Mouse (Mus musculus): ENCODE data around the gene Tas2r126. TPM values are rescaled to one million over a fixed set of nuclear protein-coding genes. Genes with fewer than 3 reads are reported as not detected.
"Not testable (repeated sequence)": the region's sequence is repeated elsewhere in the genome, so short reads cannot be mapped to it uniquely, and the experiment has no call there.

Gene Tas2r126
- total RNA-seq (2014; fragmentation: Nextera tagmentation) (not detected in 2 replicates), total RNA-seq (2017) (not detected in 2 replicates)

DNA sequence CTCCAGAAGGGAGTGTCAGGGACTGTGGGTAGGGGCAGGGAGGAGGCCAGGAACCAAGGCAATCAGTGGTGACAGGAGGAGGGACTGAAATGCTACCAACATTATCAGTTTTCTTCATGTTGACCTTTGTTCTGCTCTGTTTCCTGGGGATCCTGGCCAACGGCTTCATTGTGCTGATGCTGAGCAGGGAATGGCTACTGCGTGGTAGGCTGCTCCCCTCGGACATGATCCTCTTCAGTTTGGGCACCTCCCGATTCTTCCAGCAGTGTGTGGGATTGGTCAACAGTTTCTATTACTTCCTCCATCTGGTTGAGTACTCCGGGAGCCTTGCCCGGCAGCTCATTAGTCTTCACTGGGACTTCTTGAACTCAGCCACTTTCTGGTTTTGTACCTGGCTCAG is at the start of gene Tas2r126:
Gene Tas2r126, plus strand, starts transcription at position 90 of the 400 bp plus-strand sequence.
- peak; percentile 81 for ATAC-seq (replicated peaks; ENCODE audit: low FRiP score, low TSS enrichment, poor library complexity, severe bottlenecking)

DNA sequence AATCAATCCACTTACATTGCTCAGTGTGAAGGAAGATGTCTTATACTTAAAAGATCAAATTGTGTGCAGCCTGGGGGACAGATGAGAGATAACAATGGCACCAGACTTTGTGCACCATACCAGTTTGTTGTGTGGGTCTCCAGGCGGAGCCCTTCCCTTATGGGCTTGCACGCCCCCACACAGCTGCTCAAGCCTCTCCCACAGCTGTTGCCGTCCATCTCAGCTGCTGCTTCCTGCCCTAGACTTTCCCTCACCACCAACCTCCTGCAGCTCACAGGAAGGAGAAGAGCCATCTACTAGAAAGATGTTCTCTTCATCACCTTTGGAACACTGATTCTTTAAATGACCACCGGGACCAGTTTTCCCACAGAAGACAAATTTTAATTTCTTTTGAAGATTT is 48.7 kb upstream of the Tas2r126 start:
- ATAC-seq (replicated peaks; ENCODE audit: low FRiP score, low TSS enrichment, poor library complexity, severe bottlenecking) = no peak

DNA sequence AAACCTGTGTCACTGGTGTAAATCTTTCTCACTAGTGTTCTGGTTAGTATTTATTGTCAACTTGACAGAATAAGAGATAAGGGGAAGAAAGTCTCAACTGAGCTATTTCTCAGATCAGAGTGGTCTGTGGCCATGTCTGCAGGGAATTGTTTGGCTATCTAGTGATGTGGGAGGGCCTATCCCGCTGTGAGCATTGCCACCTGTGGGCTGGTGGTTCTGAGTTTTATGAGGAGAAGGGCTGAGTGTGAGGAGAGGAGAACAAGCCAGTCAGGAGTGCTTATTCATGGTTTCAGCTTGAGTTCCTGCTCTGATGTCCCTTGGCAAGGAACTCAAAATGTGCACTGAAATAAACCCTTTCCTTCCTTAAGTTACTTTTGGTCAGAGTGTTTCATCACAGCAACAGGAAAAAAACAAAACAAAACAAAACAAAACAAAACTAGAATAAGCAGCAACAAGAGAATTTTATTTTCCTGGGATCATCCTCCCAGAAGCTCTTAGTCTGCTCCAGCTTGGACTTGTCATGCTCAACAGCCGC is 42.5 kb upstream of the Tas2r126 start:
- no peak for ATAC-seq (replicated peaks; ENCODE audit: low FRiP score, low TSS enrichment, poor library complexity, severe bottlenecking)

DNA sequence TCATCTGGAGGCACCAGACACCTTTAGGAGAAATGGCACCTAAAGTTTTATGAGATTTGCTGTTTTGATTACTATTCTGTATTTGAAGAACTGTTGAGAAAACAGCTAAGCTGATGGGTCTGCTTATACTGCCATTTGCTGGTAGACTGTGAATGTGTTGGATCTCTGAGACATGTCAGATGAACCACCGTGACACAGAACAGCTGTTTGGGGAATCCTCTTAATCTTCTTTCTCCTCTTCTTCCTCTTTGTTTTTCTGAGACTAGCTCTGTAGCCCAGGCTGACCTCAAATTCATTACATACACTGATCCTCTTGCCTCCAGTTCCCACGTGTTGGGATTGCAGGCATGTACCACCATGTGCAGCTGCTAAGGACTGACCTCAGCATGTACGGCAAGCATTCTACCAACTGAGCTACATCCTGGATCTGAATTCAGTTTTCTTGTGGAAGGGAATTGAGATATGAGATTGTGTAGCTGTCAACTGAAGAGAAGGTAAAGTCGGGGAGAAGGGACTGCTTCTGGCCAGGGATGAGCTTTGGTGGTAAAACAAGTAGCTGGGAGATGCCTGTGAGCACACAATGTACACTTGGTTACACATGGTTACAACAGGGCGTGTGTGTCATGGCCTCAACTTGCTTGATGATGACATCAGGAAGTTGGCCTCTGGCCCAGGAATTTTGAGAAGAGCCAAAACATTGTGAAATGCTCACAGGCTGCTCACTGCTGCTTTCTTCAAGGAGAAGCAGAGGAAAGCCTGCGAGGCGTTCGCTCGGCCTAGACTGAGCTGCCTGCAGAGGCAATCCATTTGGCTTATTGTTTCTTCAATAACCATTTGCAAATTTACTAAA is 38.1 kb upstream of the Tas2r126 start:
- no peak for ATAC-seq (replicated peaks; ENCODE audit: low FRiP score, low TSS enrichment, poor library complexity, severe bottlenecking)

DNA sequence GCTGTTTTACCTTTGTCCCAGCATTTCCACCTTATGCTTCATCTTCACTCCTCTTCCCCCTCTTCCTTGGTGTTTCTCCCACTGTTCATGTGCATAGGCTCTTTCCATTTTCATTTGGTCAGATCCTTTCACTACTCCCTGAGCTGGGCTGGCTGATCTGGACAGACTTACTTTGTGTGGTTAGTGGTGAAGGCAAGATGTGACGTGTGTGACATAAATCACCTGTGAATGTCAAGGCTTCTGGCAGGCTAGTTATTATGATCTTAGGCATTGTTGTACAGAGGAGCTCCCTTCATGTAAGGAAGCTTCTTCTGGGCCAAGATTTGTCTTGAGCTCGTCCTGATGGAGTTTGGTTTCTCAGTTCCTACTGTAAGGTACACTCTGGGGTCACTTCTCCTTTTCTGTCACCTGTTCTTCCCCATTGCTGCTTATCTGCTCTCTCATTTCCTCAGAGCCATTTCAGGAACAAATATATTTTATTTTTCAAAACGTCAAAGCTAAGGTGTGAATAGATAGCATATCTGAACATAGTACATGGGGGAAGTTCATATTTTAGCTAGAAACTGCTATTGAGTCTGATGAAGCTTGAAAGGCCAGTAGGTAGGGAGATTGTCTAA is 37.2 kb upstream of the Tas2r126 start:
- ATAC-seq (replicated peaks; ENCODE audit: low FRiP score, low TSS enrichment, poor library complexity, severe bottlenecking) = no peak

DNA sequence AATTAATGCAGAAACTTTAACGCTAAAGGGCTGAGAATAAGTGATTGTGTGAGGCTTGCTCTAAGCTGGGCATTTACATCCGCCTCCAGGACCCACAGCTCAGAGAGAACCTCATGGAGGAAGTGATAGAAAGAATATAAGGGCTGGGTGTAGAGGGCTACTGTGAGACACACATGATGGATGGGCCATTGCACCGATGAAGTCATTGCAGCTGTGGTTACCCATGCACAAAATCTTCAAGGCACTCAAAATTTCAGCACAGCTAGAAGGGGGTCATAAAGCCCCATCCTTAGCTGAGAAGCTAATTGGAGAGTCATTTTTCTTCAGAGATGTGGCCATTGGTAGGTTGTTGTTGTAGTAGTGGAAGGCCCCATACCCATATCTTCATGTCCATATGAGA is 36.0 kb upstream of the Tas2r126 start:
- ATAC-seq (replicated peaks; ENCODE audit: low FRiP score, low TSS enrichment, poor library complexity, severe bottlenecking) = no peak

DNA sequence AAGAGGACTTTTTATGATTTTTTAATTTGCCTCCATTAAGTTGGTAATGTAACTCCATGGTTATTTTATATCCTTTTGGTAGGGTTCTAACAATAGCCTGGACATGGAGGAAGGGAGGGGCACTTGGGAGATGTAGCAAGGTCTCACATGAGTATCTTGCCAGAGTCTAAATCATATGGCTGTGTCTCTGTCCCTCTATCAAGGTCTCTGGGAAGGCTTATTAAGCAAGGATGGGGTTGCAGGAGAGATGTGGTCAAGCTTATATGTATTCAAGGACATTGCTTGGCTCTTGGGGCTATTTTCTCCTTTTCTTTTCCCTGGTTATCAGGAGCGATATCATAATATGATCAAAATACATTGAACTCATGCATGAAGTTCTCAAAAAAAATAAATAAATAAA is 35.3 kb upstream of the Tas2r126 start:
- no peak for ATAC-seq (replicated peaks; ENCODE audit: low FRiP score, low TSS enrichment, poor library complexity, severe bottlenecking)

DNA sequence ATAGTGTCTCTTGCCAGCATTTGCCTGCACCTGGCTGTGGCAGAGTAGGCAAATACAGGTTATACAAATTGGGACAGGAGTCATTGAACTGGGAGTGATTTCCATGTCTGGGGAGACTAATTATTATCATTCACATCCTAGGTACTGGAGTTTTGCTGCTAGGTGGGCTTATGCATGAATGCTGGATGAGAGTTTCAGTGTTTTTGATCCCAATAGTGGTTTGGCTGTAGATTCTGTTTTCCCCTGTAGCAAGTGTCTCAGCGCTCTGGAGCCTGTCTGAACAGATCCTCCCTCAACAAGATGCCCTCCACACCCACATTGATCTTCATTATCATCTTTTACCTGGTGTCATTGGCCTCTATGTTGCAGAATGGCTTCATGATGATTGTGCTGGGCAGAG is 34.4 kb upstream of the Tas2r126 start, which contains the start of gene Tas2r143:
Gene Tas2r143, plus strand, starts transcription at position 301 of the 400 bp plus-strand sequence.
- no peak for ATAC-seq (replicated peaks; ENCODE audit: low FRiP score, low TSS enrichment, poor library complexity, severe bottlenecking)

DNA sequence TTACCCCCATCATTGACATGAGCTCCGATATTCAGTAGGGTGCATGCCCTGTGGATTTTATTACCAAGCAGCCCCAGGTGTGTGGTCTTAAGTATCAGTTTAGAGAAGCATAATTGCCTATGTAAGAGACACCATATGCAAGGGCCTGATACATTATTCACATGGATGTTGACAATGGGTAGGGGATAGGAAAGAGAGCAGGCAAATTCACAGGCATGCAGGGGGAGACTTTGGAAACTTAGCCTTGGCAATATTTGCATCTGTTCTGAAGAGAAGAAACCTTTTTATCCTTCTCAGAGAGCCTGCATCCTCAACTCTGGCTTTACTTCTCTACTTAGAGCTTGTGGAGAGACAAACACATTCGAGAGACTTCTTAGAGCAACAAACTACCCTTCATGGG is 29.2 kb upstream of the Tas2r126 start, which contains the start of gene Tas2r135:
Gene Tas2r135, plus strand, starts transcription at position 301 of the 400 bp plus-strand sequence.
- ATAC-seq (replicated peaks; ENCODE audit: low FRiP score, low TSS enrichment, poor library complexity, severe bottlenecking) = no peak

DNA sequence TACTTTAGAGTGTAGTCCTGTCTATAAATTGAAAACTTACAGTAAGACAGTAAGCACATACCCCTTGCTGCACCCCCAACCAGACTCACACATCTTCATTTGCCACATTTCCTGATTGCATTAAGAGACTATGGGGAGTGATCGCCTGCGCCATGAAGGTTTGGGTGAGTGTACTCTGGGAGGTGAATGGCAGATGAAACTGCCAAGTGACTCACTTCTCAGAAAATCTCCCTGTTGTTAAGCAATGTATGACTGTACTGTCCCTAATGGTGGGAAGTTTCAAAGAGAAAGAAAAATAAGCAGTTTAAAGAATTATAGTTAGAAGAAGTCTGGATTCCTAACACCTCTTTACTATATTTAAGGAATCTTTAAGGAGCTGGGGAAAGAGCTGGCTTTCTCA is 14.9 kb upstream of the Tas2r126 start:
- ATAC-seq (replicated peaks; ENCODE audit: low FRiP score, low TSS enrichment, poor library complexity, severe bottlenecking) = no peak

DNA sequence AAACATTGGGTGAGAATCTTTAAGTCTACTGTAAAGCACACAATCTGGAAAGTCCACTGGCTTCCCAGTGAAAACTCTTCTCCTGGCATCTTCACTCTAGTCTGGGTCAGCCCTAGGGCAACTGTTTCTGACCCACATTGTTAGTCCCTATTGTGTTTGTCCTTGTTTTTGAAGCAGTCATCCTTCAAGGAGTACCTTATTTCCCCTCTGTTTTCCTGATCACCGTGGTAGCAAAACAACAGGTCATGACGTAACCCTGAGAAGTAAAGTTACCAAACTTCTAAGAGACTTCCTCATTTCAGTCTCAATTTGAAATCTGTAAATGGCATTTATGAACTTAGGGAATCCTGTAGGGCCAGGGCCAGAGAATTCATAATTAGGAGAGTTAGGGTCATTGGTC is 12.9 kb upstream of the Tas2r126 start:
- no peak for ATAC-seq (replicated peaks; ENCODE audit: low FRiP score, low TSS enrichment, poor library complexity, severe bottlenecking)

DNA sequence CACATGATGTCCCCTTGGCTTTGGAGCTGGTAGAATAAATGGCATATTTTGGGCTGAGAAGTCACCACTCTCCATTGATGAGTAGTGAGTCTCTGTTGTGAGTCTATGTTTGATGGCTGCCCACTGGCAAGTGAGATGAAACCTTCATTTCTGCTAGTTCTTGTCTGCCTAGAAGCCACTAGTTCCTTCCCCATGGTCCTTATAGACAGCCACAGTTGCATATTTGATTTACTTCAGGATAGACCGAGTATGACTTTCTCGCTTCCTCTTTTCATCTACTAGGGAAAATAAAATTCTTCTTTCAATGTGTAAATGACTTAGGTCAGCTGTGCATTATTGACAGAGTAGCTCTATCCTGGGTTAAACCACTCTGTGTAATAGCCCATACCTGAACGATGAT is 9.9 kb upstream of the Tas2r126 start:
- ATAC-seq (replicated peaks; ENCODE audit: low FRiP score, low TSS enrichment, poor library complexity, severe bottlenecking) = no peak

DNA sequence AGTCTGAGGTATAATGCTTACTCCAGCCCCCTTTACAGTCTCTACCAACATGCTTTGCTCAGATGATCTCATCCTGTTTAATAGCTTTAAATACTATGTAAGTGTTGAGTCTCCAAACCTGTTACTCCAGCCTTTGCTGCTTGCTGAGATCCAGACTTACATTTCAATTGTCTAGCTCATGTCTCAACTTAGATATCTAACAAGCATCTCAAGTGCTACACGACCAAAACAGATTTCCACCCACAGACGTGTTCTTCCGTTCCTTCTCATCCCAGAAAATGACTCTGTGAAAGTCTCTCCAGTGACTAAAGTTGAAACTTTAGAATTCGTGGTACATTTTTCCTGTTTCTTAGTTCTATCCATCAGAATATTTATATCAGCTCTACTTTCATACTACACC is 8.0 kb upstream of the Tas2r126 start:
- ATAC-seq (replicated peaks; ENCODE audit: low FRiP score, low TSS enrichment, poor library complexity, severe bottlenecking) = no peak

DNA sequence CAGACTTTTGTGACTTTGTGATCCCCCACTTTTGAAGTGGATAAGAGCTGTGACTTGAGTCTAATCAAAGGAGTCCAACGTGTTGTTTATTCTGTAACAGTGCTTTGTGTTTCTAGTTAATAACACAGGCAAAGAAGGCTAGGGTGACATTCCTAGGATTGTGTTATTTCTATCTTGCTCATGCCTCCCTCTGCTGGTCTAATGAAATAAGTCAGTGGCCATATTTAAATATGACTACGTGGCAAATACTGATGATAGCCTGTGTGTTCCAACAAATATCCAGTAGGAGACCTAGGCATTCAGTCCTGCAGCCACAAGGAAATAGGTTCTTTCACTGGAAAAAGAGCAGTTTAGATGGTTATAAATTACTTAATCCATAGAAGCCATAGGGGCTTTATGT is 781 bp upstream of the Tas2r126 start:
- ATAC-seq (replicated peaks; ENCODE audit: low FRiP score, low TSS enrichment, poor library complexity, severe bottlenecking) = no peak

DNA sequence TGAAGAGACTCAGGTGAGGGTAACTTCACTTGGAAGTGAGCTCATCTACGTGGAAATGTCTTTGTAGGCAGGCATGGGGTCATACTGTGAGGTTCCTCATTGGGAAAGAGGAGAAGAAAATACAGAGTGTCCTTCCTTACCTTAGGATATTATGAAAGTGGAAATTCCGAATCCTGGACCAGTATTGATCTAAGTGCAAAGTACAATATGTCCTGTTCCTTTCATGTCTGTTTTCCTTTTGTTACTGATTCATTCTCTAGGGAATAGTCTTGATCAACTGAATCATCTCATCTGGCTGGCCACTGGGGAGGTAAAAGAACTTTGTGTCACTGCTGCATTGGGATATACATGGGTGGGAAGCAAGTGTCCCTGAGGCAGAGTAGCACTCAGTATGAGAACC is 1.2 kb downstream of the Tas2r126 start:
- ATAC-seq (replicated peaks; ENCODE audit: low FRiP score, low TSS enrichment, poor library complexity, severe bottlenecking) = no peak

DNA sequence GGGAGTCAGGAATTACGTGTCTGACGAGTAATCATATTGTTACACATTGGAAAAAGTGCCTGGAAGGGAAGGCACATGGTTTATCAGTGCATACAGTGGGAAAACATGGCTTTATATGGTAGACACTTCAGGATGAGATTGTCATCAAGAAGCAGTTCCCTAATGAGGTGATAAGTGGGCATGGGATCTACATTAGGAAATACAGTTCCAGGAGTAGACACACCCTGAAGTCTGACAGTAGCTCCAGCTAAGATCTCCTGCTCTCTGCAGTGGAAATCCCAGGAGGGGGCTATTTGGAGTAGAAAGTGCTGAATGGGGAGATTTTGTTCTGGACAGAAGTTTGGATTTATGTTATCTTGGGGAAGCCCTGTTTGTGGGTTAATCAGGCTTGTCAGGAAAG is 7.1 kb downstream of the Tas2r126 start:
- no peak for ATAC-seq (replicated peaks; ENCODE audit: low FRiP score, low TSS enrichment, poor library complexity, severe bottlenecking)

DNA sequence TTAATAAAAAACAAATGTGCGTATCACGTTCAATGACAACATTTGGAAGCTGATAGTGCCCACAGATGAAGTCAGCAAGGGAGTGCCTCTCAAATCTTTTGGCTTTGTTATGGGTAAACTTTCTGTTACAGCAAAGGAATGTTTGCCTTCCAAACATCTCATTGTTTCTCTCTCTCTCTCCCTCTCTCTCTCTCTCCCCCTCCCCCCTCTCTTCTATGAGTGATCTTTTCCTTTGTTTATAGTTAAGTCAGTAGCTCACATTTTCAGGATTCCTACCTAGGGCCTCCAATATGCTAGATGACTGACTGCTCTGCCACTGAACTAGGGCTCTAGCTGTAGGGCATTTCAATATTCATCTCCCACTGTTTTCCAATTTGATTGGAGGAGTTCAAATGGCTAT is 10.2 kb downstream of the Tas2r126 start:
- no peak for ATAC-seq (replicated peaks; ENCODE audit: low FRiP score, low TSS enrichment, poor library complexity, severe bottlenecking)

DNA sequence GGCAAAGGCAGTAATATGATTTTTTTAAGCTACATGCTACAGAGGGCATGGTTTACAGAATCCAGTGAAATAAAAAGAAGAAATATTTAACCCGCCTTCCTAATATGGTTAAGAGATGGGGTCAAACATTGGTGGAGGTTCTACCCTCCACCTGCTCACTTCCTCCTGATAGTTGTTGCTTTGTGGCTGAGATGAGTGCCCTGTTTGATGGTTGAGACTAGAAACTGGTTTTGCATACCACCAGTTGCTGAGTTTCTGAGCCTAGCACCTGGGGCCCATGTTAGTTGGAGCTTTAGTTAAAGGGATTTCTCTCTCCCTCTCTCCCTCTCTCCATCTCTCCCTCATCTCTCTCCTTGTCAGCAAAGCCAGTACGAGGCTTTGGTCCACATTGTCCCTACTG is 13.0 kb downstream of the Tas2r126 start:
- no peak for ATAC-seq (replicated peaks; ENCODE audit: low FRiP score, low TSS enrichment, poor library complexity, severe bottlenecking)

DNA sequence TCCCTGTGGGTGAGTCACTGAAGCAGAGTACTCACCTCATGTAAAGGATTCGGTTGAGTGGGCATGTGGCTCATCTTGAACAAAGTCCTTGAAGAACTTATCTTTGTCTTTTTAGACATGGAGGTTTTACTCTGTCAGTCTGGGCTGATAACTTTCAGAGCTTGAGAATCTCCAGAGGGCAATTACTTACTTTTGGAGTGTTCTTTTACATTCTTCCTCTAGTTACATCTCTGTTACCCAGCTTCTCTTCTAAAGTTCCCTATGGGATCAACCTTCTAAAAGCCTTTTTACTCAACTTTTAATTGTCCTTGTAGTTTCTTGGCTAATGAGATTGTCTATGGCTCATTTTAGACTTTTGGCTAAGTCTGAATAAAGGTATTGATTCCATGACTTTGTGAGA is 30.8 kb downstream of the Tas2r126 start, which contains the start of gene Olfr458:
Gene Olfr458, minus strand, starts transcription at position 101 of the 400 bp plus-strand sequence.
- ATAC-seq (replicated peaks; ENCODE audit: low FRiP score, low TSS enrichment, poor library complexity, severe bottlenecking) = no peak

DNA sequence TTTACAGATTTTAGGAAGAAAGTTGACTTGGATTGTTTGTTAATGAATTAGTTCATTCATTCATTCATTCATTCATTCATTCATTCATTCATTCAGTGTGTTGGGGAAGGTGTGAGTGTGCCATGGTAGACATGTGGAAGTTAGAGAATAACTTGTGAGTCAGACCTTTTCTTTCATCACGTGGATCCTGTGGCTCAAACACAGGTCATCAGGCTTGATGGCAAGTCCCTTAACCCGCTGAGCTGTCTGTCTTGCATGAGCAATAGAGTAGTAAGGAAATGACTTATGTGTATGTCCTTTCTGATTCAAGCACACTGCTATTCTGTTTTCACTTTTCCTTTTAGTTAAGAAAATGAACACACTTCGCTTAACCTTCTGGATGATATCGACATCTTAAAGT is 36.2 kb downstream of the Tas2r126 start:
- ATAC-seq (replicated peaks; ENCODE audit: low FRiP score, low TSS enrichment, poor library complexity, severe bottlenecking) = no peak

DNA sequence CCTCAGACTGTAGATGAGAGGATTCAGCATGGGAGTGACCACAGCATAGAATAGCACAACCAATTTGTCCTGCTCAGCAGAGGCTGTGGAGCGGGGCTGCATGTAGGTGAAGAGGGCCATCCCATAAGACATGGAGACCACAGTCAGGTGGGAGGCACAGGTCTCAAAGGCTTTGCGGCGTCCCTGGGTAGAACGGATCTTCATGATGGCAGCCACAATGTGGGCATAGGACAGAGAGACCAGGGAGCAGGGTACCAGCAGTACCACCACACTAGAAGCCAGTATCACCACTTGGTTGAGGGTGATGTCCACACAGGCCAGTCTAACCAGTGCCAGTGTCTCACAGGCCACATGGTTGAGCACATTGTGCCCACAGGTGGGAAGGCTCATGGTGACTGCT is 37.0 kb downstream of the Tas2r126 start:
- ATAC-seq (replicated peaks; ENCODE audit: low FRiP score, low TSS enrichment, poor library complexity, severe bottlenecking) = not testable (repeated sequence)

All from megakaryocyte-erythroid progenitor cell, adult 5-6 weeks (primary cell).